7 mouse cellular contexts compared by ENCODE assay signal in the genomic region with DNA sequence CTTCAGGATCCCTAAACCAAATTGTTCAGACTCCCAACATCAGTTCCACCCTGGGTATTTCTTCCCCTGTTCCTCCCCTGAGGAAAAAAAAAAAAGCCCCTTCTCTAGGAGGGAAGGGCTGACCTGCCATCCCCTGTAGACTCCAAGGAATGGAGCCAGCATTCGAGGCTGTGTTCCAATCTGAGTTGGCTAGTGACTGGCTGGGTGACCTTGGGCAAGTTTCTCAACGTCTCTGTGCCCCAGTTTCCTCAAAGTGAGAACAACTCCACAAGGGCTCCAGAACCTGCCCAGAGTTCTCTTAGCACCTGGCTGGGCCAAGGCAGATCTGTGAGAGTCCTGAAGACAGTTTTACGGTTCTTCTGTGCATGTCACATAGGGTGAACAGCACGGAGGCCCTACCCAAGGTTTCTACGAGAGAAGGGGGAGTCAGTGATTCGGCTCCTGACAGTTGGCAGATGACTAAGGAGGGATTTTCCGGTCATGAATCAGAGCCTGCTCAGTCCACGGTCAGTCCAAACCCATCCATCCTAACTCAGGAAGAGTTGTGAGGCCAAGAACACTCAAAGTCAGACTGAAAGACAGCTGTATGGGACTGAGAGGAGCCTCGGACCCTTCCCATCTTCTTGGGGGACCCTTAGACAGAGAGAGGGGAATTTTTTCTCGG. TPM values are rescaled to one million over a fixed set of nuclear protein-coding genes. Genes with fewer than 3 reads are reported as not detected.
DNase-seq lines count a peak whose midpoint lies in the region; ATAC-seq lines count a peak whose summit lies in the region.

No protein-coding gene starts in this region.

- 35% methylated on average over 10 of the region's 10 CpGs for WGBS in embryonic facial prominence, embryonic 11.5 days
- WGBS in hindbrain, embryonic 16.5 days: 27% methylated on average over 10 of the region's 10 CpGs

- peak; percentile 16 for DNase-seq in thymus, postnatal 4 days
- DNase-seq in thymus, postnatal 36 days: no peak
- DNase-seq in embryonic facial prominence, embryonic 11.5 days (ENCODE audit: low spot score): no peak
- peak; percentile 48 for DNase-seq in naive thymus-derived CD4-positive, alpha-beta T cell, adult 2 months (ENCODE audit: low read depth)
- DNase-seq in right cerebral cortex, postnatal 14 days: no peak
- no peak for DNase-seq in gastrocnemius, postnatal 10 days

- H3K4me1 ChIP-seq in embryonic facial prominence, embryonic 11.5 days (ENCODE audit: control insufficient read depth, insufficient read depth, low read length): peaks cover 4% of the 10 kb centered on the region
- H3K4me1 ChIP-seq in hindbrain, embryonic 16.5 days (ENCODE audit: control insufficient read depth, insufficient read depth, low read depth, low read length): peaks cover 15% of the 10 kb centered on the region

- H3K4me3 ChIP-seq in embryonic facial prominence, embryonic 11.5 days (ENCODE audit: low read depth, low read length): peak overlapping the region; percentile 92
- peak overlapping the region; percentile 88 for H3K4me3 ChIP-seq in hindbrain, embryonic 16.5 days (ENCODE audit: low read length)

- no peak overlapping the region for H3K27ac ChIP-seq in embryonic facial prominence, embryonic 11.5 days (replicated peaks; ENCODE audit: low read depth, low read length)
- 0 out of 2 replicates have a peak overlapping the region, but pooled peaks have one; percentile 5 for H3K27ac ChIP-seq in hindbrain, embryonic 16.5 days (ENCODE audit: low read depth, low read length)

- no peaks in the 10 kb centered on the region; the same call in 1 of the 2 replicates for H3K36me3 ChIP-seq in embryonic facial prominence, embryonic 11.5 days (replicated peaks; ENCODE audit: control insufficient read depth, insufficient read depth, low read depth, low read length)
- peaks cover 3% of the 10 kb centered on the region for H3K36me3 ChIP-seq in hindbrain, embryonic 16.5 days (ENCODE audit: control insufficient read depth, insufficient read depth, low read length)

- H3K9ac ChIP-seq in embryonic facial prominence, embryonic 11.5 days (replicated peaks; ENCODE audit: low read length): peak overlapping the region; percentile 94
- H3K9ac ChIP-seq in hindbrain, embryonic 16.5 days (ENCODE audit: low read depth, low read length): peak overlapping the region; percentile 97

- no peaks in the 10 kb centered on the region for H3K27me3 ChIP-seq in embryonic facial prominence, embryonic 11.5 days (ENCODE audit: control insufficient read depth, insufficient read depth, low read length)
- H3K27me3 ChIP-seq in hindbrain, embryonic 16.5 days (replicated peaks; ENCODE audit: control insufficient read depth, insufficient read depth, low read length): no peaks in the 10 kb centered on the region

- peak overlapping the region; percentile 84 for H3K4me2 ChIP-seq in embryonic facial prominence, embryonic 11.5 days (ENCODE audit: low read depth, low read length)
- peak overlapping the region; percentile 92 for H3K4me2 ChIP-seq in hindbrain, embryonic 16.5 days (ENCODE audit: low read length)

- no peaks in the 10 kb centered on the region for H3K9me3 ChIP-seq in embryonic facial prominence, embryonic 11.5 days (replicated peaks; ENCODE audit: control insufficient read depth, low read length)
- H3K9me3 ChIP-seq in hindbrain, embryonic 16.5 days (ENCODE audit: control insufficient read depth, low read length): no peaks in the 10 kb centered on the region

- ATAC-seq in embryonic facial prominence, embryonic 11.5 days (replicated peaks; ENCODE audit: insufficient number of reproducible peaks, low FRiP score, low TSS enrichment, low read depth): no peak
- no peak for ATAC-seq in hindbrain, embryonic 16.5 days

RNA-seq across cellular contexts. Expression of gene Zswim4, which starts 1.0 kb away (rescaled TPM):
- polyA plus RNA-seq in embryonic facial prominence, embryonic 11.5 days (2014; fragmentation: Nextera tagmentation; extraction: Ambion mirVana): 15.3 and 16.9 TPM in 2 replicates
- 16.2 and 22.2 TPM in 2 replicates for polyA plus RNA-seq in hindbrain, embryonic 16.5 days (2015; fragmentation: Nextera tagmentation; extraction: Ambion mirVana)
- 1 to 10 TPM; 7.9 to 8.5 TPM for total RNA-seq in gastrocnemius, postnatal 10 days (2021)

RNA-seq across cellular contexts. Expression of gene D8Ertd738e, which starts 13.6 kb away (rescaled TPM):
- polyA plus RNA-seq in embryonic facial prominence, embryonic 11.5 days (2014; fragmentation: Nextera tagmentation; extraction: Ambion mirVana): 322 and 340 TPM in 2 replicates
- 249 and 266 TPM in 2 replicates for polyA plus RNA-seq in hindbrain, embryonic 16.5 days (2015; fragmentation: Nextera tagmentation; extraction: Ambion mirVana)
- 100 to 1,000 TPM; 180 to 184 TPM for total RNA-seq in gastrocnemius, postnatal 10 days (2021)

RNA-seq across cellular contexts. Expression of gene Mri1, which starts 21.2 kb away (rescaled TPM):
- 50.6 and 54.1 TPM in 2 replicates for polyA plus RNA-seq in embryonic facial prominence, embryonic 11.5 days (2014; fragmentation: Nextera tagmentation; extraction: Ambion mirVana)
- polyA plus RNA-seq in hindbrain, embryonic 16.5 days (2015; fragmentation: Nextera tagmentation; extraction: Ambion mirVana): 46.4 and 47.9 TPM in 2 replicates
- total RNA-seq in gastrocnemius, postnatal 10 days (2021): 10 to 100 TPM; 16.8 to 20.6 TPM

RNA-seq across cellular contexts. Expression of gene Ccdc130, which starts 34.3 kb away (rescaled TPM):
- 20.3 and 21.2 TPM in 2 replicates for polyA plus RNA-seq in embryonic facial prominence, embryonic 11.5 days (2014; fragmentation: Nextera tagmentation; extraction: Ambion mirVana)
- 23.0 and 25.0 TPM in 2 replicates for polyA plus RNA-seq in hindbrain, embryonic 16.5 days (2015; fragmentation: Nextera tagmentation; extraction: Ambion mirVana)
- 10 to 100 TPM; 11.3 to 11.4 TPM for total RNA-seq in gastrocnemius, postnatal 10 days (2021)

RNA-seq across cellular contexts. Expression of gene Nanos3, which starts 50.9 kb away (rescaled TPM):
- polyA plus RNA-seq in embryonic facial prominence, embryonic 11.5 days (2014; fragmentation: Nextera tagmentation; extraction: Ambion mirVana): 3.9 and 4.7 TPM in 2 replicates
- polyA plus RNA-seq in hindbrain, embryonic 16.5 days (2015; fragmentation: Nextera tagmentation; extraction: Ambion mirVana): 6.2 and 6.8 TPM in 2 replicates
- total RNA-seq in gastrocnemius, postnatal 10 days (2021): 1 to 10 TPM; 1.4 to 2.4 TPM

Comparison
In these comparisons a context has a peak if more than half of its experiments do, and no peak if none do; other contexts are left out.
1. DNase-seq: peak in thymus, postnatal 4 days (single experiment) and naive thymus-derived CD4-positive, alpha-beta T cell, adult 2 months (single experiment); none in thymus, postnatal 36 days (0 of 2), embryonic facial prominence, embryonic 11.5 days (single experiment), right cerebral cortex, postnatal 14 days (single experiment) and gastrocnemius, postnatal 10 days (single experiment).